Mouse (Mus musculus) MEL (cell line): ENCODE results near the gene Gchfr.

ENCODE experiments used
- CHD2 ChIP-seq: IDR thresholded peaks from 2 replicates; pipeline ENCODE4 v1.6.1; 2011; ENCODE audit warnings: low read length, improper control_type of control experiment
- CTCF ChIP-seq, 3 experiments: IDR thresholded peaks in 2 of 3; conservative IDR thresholded peaks in 1 of 3; 2 replicates each; pipeline ENCODE4 v1.5.1; 2011 to 2012; ENCODE audit warnings: low read length in 3 of 3, low read depth in 2 of 3, mild to moderate bottlenecking in 2 of 3, improper control_type of control experiment in 1 of 3, inconsistent platforms in 1 of 3, mixed read lengths in 1 of 3, moderate library complexity in 1 of 3; ENCODE audit not compliant: control insufficient read depth in 1 of 3, insufficient read depth in 1 of 3, poor library complexity in 1 of 3, severe bottlenecking in 1 of 3
- E2F4 ChIP-seq: IDR thresholded peaks from 2 replicates; pipeline ENCODE4 v1.6.1; 2011; ENCODE audit warnings: low read depth, low read length, improper control_type of control experiment, borderline replicate concordance
- GATA1 ChIP-seq: IDR thresholded peaks from 2 replicates; pipeline ENCODE4 v1.6.1; 2011; ENCODE audit warnings: low read depth, low read length, improper control_type of control experiment
- MAFK ChIP-seq: IDR thresholded peaks from 2 replicates; pipeline ENCODE4 v1.6.1; 2011; ENCODE audit warnings: low read depth, mild to moderate bottlenecking, low read length, improper control_type of control experiment, borderline replicate concordance
- MAX ChIP-seq: IDR thresholded peaks from 2 replicates; pipeline ENCODE4 v1.6.1; 2011; ENCODE audit warnings: low read length, improper control_type of control experiment
- POLR2A ChIP-seq, 2 experiments: IDR thresholded peaks; 2 replicates each; pipeline ENCODE4 v1.6.1; 2011 to 2012; ENCODE audit warnings: low read length in 2 of 2, mild to moderate bottlenecking in 2 of 2, control low read depth in 1 of 2, improper control_type of control experiment in 1 of 2, low read depth in 1 of 2, moderate library complexity in 1 of 2; ENCODE audit not compliant: control insufficient read depth in 1 of 2, insufficient read depth in 1 of 2, poor library complexity in 1 of 2
- POLR2AphosphoS2 ChIP-seq: IDR thresholded peaks from 2 replicates; pipeline ENCODE4 v1.6.1; 2011; ENCODE audit warnings: low read length, improper control_type of control experiment
- POLR2AphosphoS5 ChIP-seq: IDR thresholded peaks from 2 replicates; pipeline ENCODE4 v1.6.1; 2012; ENCODE audit warnings: low read depth, borderline replicate concordance, mild to moderate bottlenecking, inconsistent platforms, low read length, moderate library complexity, mixed read lengths
- TAL1 ChIP-seq: IDR thresholded peaks from 2 replicates; pipeline ENCODE4 v1.6.1; 2012; ENCODE audit warnings: mild to moderate bottlenecking, inconsistent platforms, low read length, moderate library complexity, mixed read lengths
- TBP ChIP-seq: IDR thresholded peaks from 2 replicates; pipeline ENCODE4 v1.8.0; 2011; ENCODE audit warnings: low read depth, low read length, improper control_type of control experiment

- TF ChIP-seq POLR2A (IDR thresholded peaks at IDR 0.05; ENCODE audit: control insufficient read depth in 1 of 2, insufficient read depth in 1 of 2, low read depth in 1 of 2, low read length in 2 of 2, poor library complexity in 1 of 2) (no peak), CTCF (IDR thresholded peaks at IDR 0.05 in 2 of 3, conservative IDR thresholded peaks at IDR 0.05 in 1 of 3; ENCODE audit: control insufficient read depth in 1 of 3, insufficient read depth in 1 of 3, low read depth in 2 of 3, low read length in 3 of 3, poor library complexity in 1 of 3, severe bottlenecking in 1 of 3) (no peak), POLR2AphosphoS2 (no peak), MAX (no peak), E2F4 (no peak), CHD2 (no peak), GATA1 (no peak), TBP (no peak), MAFK (no peak), POLR2AphosphoS5 (no peak), TAL1 (no peak)
Measured at GRCm38 (mm10) chr2:119197493-119197892, 29.9 kb downstream of the Gchfr start.
